Mouse (Mus musculus) midbrain, embryonic 12.5 days (tissue): ENCODE data around the gene Gm21293. TPM values are rescaled to one million over a fixed set of nuclear protein-coding genes. Genes with fewer than 3 reads are reported as not detected.
"Not testable (repeated sequence)": the region's sequence is repeated elsewhere in the genome, so short reads cannot be mapped to it uniquely, and the experiment has no call there.

ENCODE experiments used
- ATAC-seq: fragments of 200-750 bp; cut with Nextera tagmentation; 2 replicates; pipeline ENCODE4 v1.8.0; 2017; ENCODE audit warnings: low read depth, moderate TSS enrichment, moderate library complexity; ENCODE audit not compliant: low FRiP score
- H3K27ac ChIP-seq: fragments of 300-500 bp; sonication (generic); replicated peaks from 2 replicates; pipeline ENCODE4 v1.5.1; 2016; ENCODE audit warnings: mild to moderate bottlenecking
- H3K27me3 ChIP-seq: fragments of 300-500 bp; sonication (generic); 2 replicates; pipeline ENCODE4 v1.6.1; 2016; ENCODE audit warnings: mild to moderate bottlenecking
- H3K36me3 ChIP-seq: fragments of 300-500 bp; sonication (generic); 2 replicates; pipeline ENCODE4 v1.6.1; 2016
- H3K4me1 ChIP-seq: fragments of 300-500 bp; sonication (generic); 2 replicates; pipeline ENCODE4 v1.6.1; 2016
- H3K4me2 ChIP-seq: fragments of 300-500 bp; sonication (generic); replicated peaks from 2 replicates; pipeline ENCODE4 v1.6.1; 2016; ENCODE audit warnings: mild to moderate bottlenecking, moderate library complexity
- H3K4me3 ChIP-seq: fragments of 300-500 bp; sonication (generic); 2 replicates; pipeline ENCODE4 v1.5.1; 2016; ENCODE audit warnings: mild to moderate bottlenecking
- H3K9ac ChIP-seq: fragments of 300-500 bp; sonication (generic); replicated peaks from 2 replicates; pipeline ENCODE4 v1.6.1; 2016; ENCODE audit warnings: mild to moderate bottlenecking, moderate library complexity
- H3K9me3 ChIP-seq: fragments of 300-500 bp; sonication (generic); 2 replicates; pipeline ENCODE4 v1.6.1; 2016; ENCODE audit warnings: mild to moderate bottlenecking
- WGBS: fragments of 180-500 bp; shearing (Covaris S2); methylation state at CpG from one replicate; pipeline ENCODE4 v1.1.7; 2016; 5-methylcytosine and 5-hydroxymethylcytosine counted together
- polyA plus RNA-seq: library from polyadenylated mRNA; unstranded; fragments of >200 nt; fragmentation: Nextera tagmentation; extraction: Ambion mirVana; gene quantifications from 2 replicates; pipeline ENCODE4 v1.2.1, GENCODE M21; 2016

Gene Gm21293
- not detected in 2 replicates for polyA plus RNA-seq

GRCm38 (mm10) chr10:104142687-104143086, at the start of gene Gm21293:
Gm21293 (plus strand) TSS chr10:104142987.
- not testable (repeated sequence) for H3K4me3 ChIP-seq, H3K36me3 ChIP-seq, H3K9ac ChIP-seq, H3K27me3 ChIP-seq, H3K9me3 ChIP-seq, H3K27ac ChIP-seq, H3K4me1 ChIP-seq, ATAC-seq, H3K4me2 ChIP-seq
- no CpG with 5 or more reads among the region's 3 CpGs for WGBS

GRCm38 (mm10) chr10:104110044-104110443, 32.7 kb upstream of the Gm21293 start:
- H3K9ac ChIP-seq: no peak overlapping the region

GRCm38 (mm10) chr10:104118312-104118711, 24.5 kb upstream of the Gm21293 start:
- WGBS: 82% methylated on average over 2 of the region's 2 CpGs
- H3K27ac ChIP-seq: no peak overlapping the region
- H3K9ac ChIP-seq: no peak overlapping the region
- no peaks in the 10 kb centered on the region for H3K4me1 ChIP-seq
- no peaks in the 10 kb centered on the region for H3K36me3 ChIP-seq
- H3K4me2 ChIP-seq: no peak overlapping the region
- no peaks in the 10 kb centered on the region for H3K9me3 ChIP-seq
- H3K4me3 ChIP-seq: no peak overlapping the region
- no peak for ATAC-seq
- no peaks in the 10 kb centered on the region for H3K27me3 ChIP-seq

More at GRCm38 (mm10) chr10:104110044-104110443, 32.7 kb upstream of the Gm21293 start:
- WGBS: 88% methylated on average over 3 of the region's 3 CpGs
- H3K27me3 ChIP-seq: no peaks in the 10 kb centered on the region
- no peak overlapping the region for H3K27ac ChIP-seq
- no peak overlapping the region for H3K4me3 ChIP-seq
- ATAC-seq: no peak
- no peaks in the 10 kb centered on the region for H3K4me1 ChIP-seq
- no peaks in the 10 kb centered on the region for H3K9me3 ChIP-seq
- H3K4me2 ChIP-seq: no peak overlapping the region
- H3K36me3 ChIP-seq: no peaks in the 10 kb centered on the region

GRCm38 (mm10) chr10:104151197-104151596, 8.4 kb downstream of the Gm21293 start, which contains the start of gene Gm6763:
Gm6763 (plus strand) TSS chr10:104151497.
- WGBS: no CpG with 5 or more reads among the region's 3 CpGs
- not testable (repeated sequence) for H3K4me1 ChIP-seq, H3K27me3 ChIP-seq, H3K27ac ChIP-seq, H3K9me3 ChIP-seq, H3K36me3 ChIP-seq, H3K4me2 ChIP-seq, H3K9ac ChIP-seq, ATAC-seq, H3K4me3 ChIP-seq

GRCm38 (mm10) chr10:104159706-104160105, 16.9 kb downstream of the Gm21293 start, which contains the start of gene Gm8764:
Gm8764 (plus strand) TSS chr10:104160006.
- no CpG with 5 or more reads among the region's 3 CpGs for WGBS

GRCm38 (mm10) chr10:104168215-104168614, 25.4 kb downstream of the Gm21293 start, which contains the start of gene Gm21304:
Gm21304 (plus strand) TSS chr10:104168515.
- WGBS: no CpG with 5 or more reads among the region's 3 CpGs
- not testable (repeated sequence) for H3K4me2 ChIP-seq, ATAC-seq, H3K4me1 ChIP-seq, H3K27me3 ChIP-seq, H3K36me3 ChIP-seq, H3K9ac ChIP-seq, H3K4me3 ChIP-seq, H3K27ac ChIP-seq, H3K9me3 ChIP-seq

More at GRCm38 (mm10) chr10:104159706-104160105, 16.9 kb downstream of the Gm21293 start, which contains the start of gene Gm8764:
- H3K36me3 ChIP-seq, H3K4me2 ChIP-seq, H3K4me3 ChIP-seq, ATAC-seq, H3K27ac ChIP-seq, H3K4me1 ChIP-seq, H3K9me3 ChIP-seq, H3K9ac ChIP-seq, H3K27me3 ChIP-seq: not testable (repeated sequence)

GRCm38 (mm10) chr10:104176724-104177123, 33.9 kb downstream of the Gm21293 start, which contains the start of gene Gm21312:
Gm21312 (plus strand) TSS chr10:104177024.
- no CpG with 5 or more reads among the region's 3 CpGs for WGBS
- H3K27ac ChIP-seq, H3K4me3 ChIP-seq, H3K9ac ChIP-seq, H3K27me3 ChIP-seq, H3K36me3 ChIP-seq, H3K4me1 ChIP-seq, ATAC-seq, H3K4me2 ChIP-seq, H3K9me3 ChIP-seq: not testable (repeated sequence)

- not testable (repeated sequence) for H3K27me3 ChIP-seq, H3K36me3 ChIP-seq, H3K4me3 ChIP-seq, H3K4me2 ChIP-seq, H3K9ac ChIP-seq, H3K4me1 ChIP-seq, H3K9me3 ChIP-seq, ATAC-seq, H3K27ac ChIP-seq
- no CpG with 5 or more reads among the region's 3 CpGs for WGBS
These were observed 42.4 kb downstream of the Gm21293 start, which contains the start of gene Gm20765 for GRCm38 (mm10) chr10:104185233-104185632. Gm20765 (plus strand) TSS chr10:104185533.

- H3K36me3 ChIP-seq, H3K27ac ChIP-seq, H3K27me3 ChIP-seq, H3K4me1 ChIP-seq, H3K9me3 ChIP-seq, H3K4me2 ChIP-seq, H3K9ac ChIP-seq, H3K4me3 ChIP-seq, ATAC-seq: not testable (repeated sequence)
- WGBS: no CpG with 5 or more reads among the region's 3 CpGs
These were observed 51.0 kb downstream of the Gm21293 start, which contains the start of gene Gm4340 for GRCm38 (mm10) chr10:104193742-104194141. Gm4340 (plus strand) TSS chr10:104194042.

Other genes with a start within 250 kb of the Gm21293 start
- not detected in 2 replicates for gene Gm6763, start 8.5 kb downstream of the Gm21293 start, polyA plus RNA-seq
- not detected in 2 replicates for gene Gm8764, start 17.0 kb downstream of the Gm21293 start, polyA plus RNA-seq
- not detected in 2 replicates for gene Gm21304, start 25.5 kb downstream of the Gm21293 start, polyA plus RNA-seq
- not detected in 2 replicates for gene Gm21312, start 34.0 kb downstream of the Gm21293 start, polyA plus RNA-seq
- gene Gm20765, start 42.5 kb downstream of the Gm21293 start, polyA plus RNA-seq: not detected in 2 replicates
- not detected in 2 replicates for gene Gm4340, start 51.1 kb downstream of the Gm21293 start, polyA plus RNA-seq